Mouse (Mus musculus) midbrain, embryonic 10.5 days (tissue): ENCODE data around the gene S1pr5. TPM values are rescaled to one million over a fixed set of nuclear protein-coding genes. Genes with fewer than 3 reads are reported as not detected.
"Not testable (repeated sequence)": the region's sequence is repeated elsewhere in the genome, so short reads cannot be mapped to it uniquely, and the experiment has no call there.

Experiments used
- DNase-seq: peaks from one replicate; pipeline ENCODE4 v3.0.0-alpha.2; 2017; ENCODE audit warnings: low spot score
- H3K27ac ChIP-seq: fragments of 300-500 bp; sonication (generic); replicated peaks from 2 replicates; pipeline ENCODE4 v1.5.1; 2016; ENCODE audit warnings: mild to moderate bottlenecking
- H3K27me3 ChIP-seq: fragments of 300-500 bp; sonication (generic); 2 replicates; pipeline ENCODE4 v1.6.1; 2016; ENCODE audit warnings: low read depth, mild to moderate bottlenecking; ENCODE audit not compliant: poor library complexity, severe bottlenecking
- H3K36me3 ChIP-seq: fragments of 300-500 bp; sonication (generic); 2 replicates; pipeline ENCODE4 v1.6.1; 2016; ENCODE audit warnings: mild to moderate bottlenecking, moderate library complexity
- H3K4me1 ChIP-seq: fragments of 300-500 bp; sonication (generic); 2 replicates; pipeline ENCODE4 v1.6.1; 2016
- H3K4me3 ChIP-seq: fragments of 300-500 bp; sonication (generic); 2 replicates; pipeline ENCODE4 v1.5.1; 2016; ENCODE audit warnings: mild to moderate bottlenecking, moderate library complexity
- H3K9me3 ChIP-seq: fragments of 300-500 bp; sonication (generic); replicated peaks from 2 replicates; pipeline ENCODE4 v1.6.1; 2016; ENCODE audit warnings: mild to moderate bottlenecking
- WGBS: fragments of 180-500 bp; shearing (Covaris S2); methylation state at CpG from one replicate; pipeline ENCODE4 v1.1.7; 2016; 5-methylcytosine and 5-hydroxymethylcytosine counted together
- polyA plus RNA-seq: library from polyadenylated mRNA; unstranded; fragments of >200 nt; fragmentation: Nextera tagmentation; extraction: Ambion mirVana; gene quantifications from 2 replicates; pipeline ENCODE4 v1.2.1, GENCODE M21; 2016

S1pr5 gene
- polyA plus RNA-seq, 1 experiment from 2014 or later = 0.11 TPM

- no peaks in the 10 kb centered on the region for H3K9me3 ChIP-seq
- no peak overlapping the region for H3K4me3 ChIP-seq
- H3K4me1 ChIP-seq = peaks cover 16% of the 10 kb centered on the region
- no peaks in the 10 kb centered on the region for H3K36me3 ChIP-seq
- no peak for DNase-seq
- 80% methylated on average over 2 of the region's 2 CpGs for WGBS
- no peak overlapping the region for H3K27ac ChIP-seq
- H3K27me3 ChIP-seq = no peaks in the 10 kb centered on the region
Observed at GRCm38 (mm10) chr9:21208626-21209025, 39.6 kb downstream of the S1pr5 start.

GRCm38 (mm10) chr9:21206848-21207247 lies 41.4 kb downstream of the S1pr5 start:
- Histone ChIP-seq H3K27ac (no peak overlapping the region), H3K9me3 (no peaks in the 10 kb centered on the region), H3K4me1 (peaks cover 16% of the 10 kb centered on the region), H3K36me3 (no peaks in the 10 kb centered on the region), H3K27me3 (no peaks in the 10 kb centered on the region), H3K4me3 (no peak overlapping the region)
- 90% methylated on average over 6 of the region's 6 CpGs for WGBS
- DNase-seq = no peak

GRCm38 (mm10) chr9:21204528-21205272 lies 43.5 kb downstream of the S1pr5 start:
- H3K4me3 ChIP-seq = peak overlapping the region; percentile 57
- DNase-seq = peak; percentile 45
- H3K27ac ChIP-seq = no peak overlapping the region
- WGBS = 2% methylated on average over 23 of the region's 23 CpGs
- H3K36me3 ChIP-seq = no peaks in the 10 kb centered on the region
- H3K9me3 ChIP-seq = no peaks in the 10 kb centered on the region
- H3K27me3 ChIP-seq = no peaks in the 10 kb centered on the region
- H3K4me1 ChIP-seq = peaks cover 11% of the 10 kb centered on the region

GRCm38 (mm10) chr9:21204156-21204527 lies 44.1 kb downstream of the S1pr5 start:
- Histone ChIP-seq H3K27me3 (no peaks in the 10 kb centered on the region), H3K4me3 (peak overlapping the region; percentile 57), H3K9me3 (no peaks in the 10 kb centered on the region), H3K27ac (no peak overlapping the region), H3K4me1 (peaks cover 11% of the 10 kb centered on the region), H3K36me3 (no peaks in the 10 kb centered on the region)
- 24% methylated on average over 8 of the region's 8 CpGs for WGBS
- DNase-seq = no peak

- no peak overlapping the region for H3K4me3 ChIP-seq
- no peak for DNase-seq
- H3K9me3 ChIP-seq = no peaks in the 10 kb centered on the region
- 0 out of 2 replicates have a peak overlapping the region, but pooled peaks have one; percentile 17 for H3K27ac ChIP-seq
- peaks cover 37% of the 10 kb centered on the region for H3K4me1 ChIP-seq
- 80% methylated on average over 3 of the region's 3 CpGs for WGBS
- no peaks in the 10 kb centered on the region for H3K36me3 ChIP-seq
- peaks cover 4% of the 10 kb centered on the region for H3K27me3 ChIP-seq
Observed at GRCm38 (mm10) chr9:21198960-21199359, 49.3 kb downstream of the S1pr5 start.

GRCm38 (mm10) chr9:21197981-21198380 lies 50.3 kb downstream of the S1pr5 start:
- 22% methylated on average over 4 of the region's 4 CpGs for WGBS
- Histone ChIP-seq H3K36me3 (no peaks in the 10 kb centered on the region), H3K27me3 (peaks cover 4% of the 10 kb centered on the region), H3K4me3 (peak overlapping the region; percentile 48), H3K4me1 (peaks cover 37% of the 10 kb centered on the region), H3K9me3 (no peaks in the 10 kb centered on the region), H3K27ac (peak overlapping the region; percentile 80)
- peak; percentile 76 for DNase-seq

GRCm38 (mm10) chr9:21196521-21197433 lies 51.5 kb downstream of the S1pr5 start:
- Histone ChIP-seq H3K9me3 (no peaks in the 10 kb centered on the region), H3K27me3 (peaks cover 4% of the 10 kb centered on the region), H3K4me1 (peaks cover 37% of the 10 kb centered on the region), H3K4me3 (peak overlapping the region; percentile 48), H3K27ac (peak overlapping the region; percentile 80), H3K36me3 (no peaks in the 10 kb centered on the region)
- DNase-seq = peak; percentile 32
- 32% methylated on average over 19 of the region's 19 CpGs for WGBS

- Histone ChIP-seq H3K4me1 (peaks cover 37% of the 10 kb centered on the region), H3K4me3 (peak overlapping the region; percentile 48; the same call in 1 of the 2 replicates)
- H3K9me3 ChIP-seq, H3K27ac ChIP-seq, H3K36me3 ChIP-seq, H3K27me3 ChIP-seq, DNase-seq: not testable (repeated sequence)
- 68% methylated on average over 7 of the region's 7 CpGs for WGBS
Observed at GRCm38 (mm10) chr9:21195736-21196505, 52.3 kb downstream of the S1pr5 start.

GRCm38 (mm10) chr9:21194787-21195493 lies 53.3 kb downstream of the S1pr5 start:
- 85% methylated on average over 4 of the region's 4 CpGs for WGBS
- Histone ChIP-seq H3K9me3 (no peaks in the 10 kb centered on the region), H3K36me3 (no peaks in the 10 kb centered on the region), H3K27me3 (peaks cover 4% of the 10 kb centered on the region), H3K4me3 (no peak overlapping the region), H3K27ac (no peak overlapping the region), H3K4me1 (peaks cover 42% of the 10 kb centered on the region)
- DNase-seq = no peak

GRCm38 (mm10) chr9:21193786-21194185 lies 54.5 kb downstream of the S1pr5 start:
- no peak for DNase-seq
- WGBS = 91% methylated on average over 3 of the region's 3 CpGs
- Histone ChIP-seq H3K9me3 (no peaks in the 10 kb centered on the region), H3K27ac (no peak overlapping the region), H3K36me3 (no peaks in the 10 kb centered on the region), H3K4me3 (no peak overlapping the region), H3K27me3 (peaks cover 4% of the 10 kb centered on the region), H3K4me1 (peaks cover 40% of the 10 kb centered on the region)
